Mouse (Mus musculus): ENCODE measurements around the gene Klk9. TPM values are rescaled to one million over a fixed set of nuclear protein-coding genes. Genes with fewer than 3 reads are reported as not detected.

Klk9 gene
- polyA plus RNA-seq, 1 experiment from 2014 or later, result not detected

DNA sequence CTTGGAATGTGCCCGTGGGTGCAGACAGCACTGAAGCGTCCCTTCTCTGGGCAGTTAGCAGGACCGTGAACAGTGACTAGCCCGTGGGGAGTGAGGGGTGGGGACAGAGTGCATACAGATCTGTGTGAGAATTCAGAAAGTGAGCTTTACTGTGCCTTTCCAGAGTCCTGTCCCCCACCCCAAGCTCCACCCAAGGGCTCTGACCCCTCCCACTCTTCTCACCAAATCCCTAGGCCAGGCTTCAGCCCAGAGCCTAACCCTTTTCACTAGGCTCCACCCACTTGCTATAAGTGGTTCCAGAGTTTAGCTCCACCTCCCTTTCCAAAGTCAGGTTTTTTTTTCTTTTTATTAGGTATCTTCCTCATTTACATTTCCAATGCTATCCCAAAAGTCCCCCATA, 52.1 kb downstream of the Klk9 start:
- H3K9ac ChIP-seq (ENCODE audit: low read length), result no peak overlapping the region
- ATAC-seq (no peak), DNase-seq (ENCODE audit: low spot score) (no peak)
- no peaks in the 10 kb centered on the region for H3K4me1 ChIP-seq (ENCODE audit: control insufficient read depth, insufficient read depth, low read length)
- WGBS, result 93% methylated on average over 4 of the region's 4 CpGs
- no peaks in the 10 kb centered on the region for H3K27me3 ChIP-seq (replicated peaks; ENCODE audit: control insufficient read depth, insufficient read depth, low read length)
- no peaks in the 10 kb centered on the region for H3K36me3 ChIP-seq (ENCODE audit: control insufficient read depth, insufficient read depth, low read length)
- H3K4me2 ChIP-seq (ENCODE audit: low read length), result no peak overlapping the region
- H3K4me3 ChIP-seq (ENCODE audit: low read depth, low read length), result no peak overlapping the region
- no peaks in the 10 kb centered on the region for H3K9me3 ChIP-seq (replicated peaks; ENCODE audit: control insufficient read depth, low read length)
- no peak overlapping the region for H3K27ac ChIP-seq (ENCODE audit: low read depth, low read length)

Other genes starting within 250 kb of the Klk9 start
- 0.61 and 1.2 TPM in 2 replicates for gene Cd33, start 247.5 kb upstream of the Klk9 start, polyA plus RNA-seq (2014; fragmentation: Nextera tagmentation; extraction: Ambion mirVana)
- gene Zfp658, start 229.6 kb upstream of the Klk9 start, polyA plus RNA-seq (2014; fragmentation: Nextera tagmentation; extraction: Ambion mirVana), result 7.6 and 9.0 TPM in 2 replicates
- 18.8 and 21.5 TPM in 2 replicates for gene Zfp719, start 212.3 kb upstream of the Klk9 start, polyA plus RNA-seq (2014; fragmentation: Nextera tagmentation; extraction: Ambion mirVana)
- 0.47 and 0.53 TPM in 2 replicates for gene Zfp819, start 184.7 kb upstream of the Klk9 start, polyA plus RNA-seq (2014; fragmentation: Nextera tagmentation; extraction: Ambion mirVana)
- not detected in 2 replicates for gene Ceacam18, start 157.2 kb upstream of the Klk9 start, polyA plus RNA-seq (2014; fragmentation: Nextera tagmentation; extraction: Ambion mirVana)
- gene Siglece, start 131.7 kb upstream of the Klk9 start, polyA plus RNA-seq (2014; fragmentation: Nextera tagmentation; extraction: Ambion mirVana), result 0.19 and 0.42 TPM in 2 replicates
- gene Ctu1, start 119.9 kb upstream of the Klk9 start, polyA plus RNA-seq (2014; fragmentation: Nextera tagmentation; extraction: Ambion mirVana), result 18.9 and 20.6 TPM in 2 replicates
- gene Klk14, start 101.5 kb upstream of the Klk9 start, polyA plus RNA-seq (2014; fragmentation: Nextera tagmentation; extraction: Ambion mirVana), result not detected in 2 replicates
- gene Klk13, start 79.3 kb upstream of the Klk9 start, polyA plus RNA-seq (2014; fragmentation: Nextera tagmentation; extraction: Ambion mirVana), result not detected in 2 replicates
- 0.19 TPM in 1 of 2 replicates, not detected in the other for gene Klk12, start 23.0 kb upstream of the Klk9 start, polyA plus RNA-seq (2014; fragmentation: Nextera tagmentation; extraction: Ambion mirVana)
- not detected in 2 replicates for gene Klk11, start 17.3 kb upstream of the Klk9 start, polyA plus RNA-seq (2014; fragmentation: Nextera tagmentation; extraction: Ambion mirVana)
- 0.13 TPM in 1 of 2 replicates, not detected in the other for gene Klk10, start 10.9 kb upstream of the Klk9 start, polyA plus RNA-seq (2014; fragmentation: Nextera tagmentation; extraction: Ambion mirVana)
- gene Klk8, start 5.7 kb downstream of the Klk9 start, polyA plus RNA-seq (2014; fragmentation: Nextera tagmentation; extraction: Ambion mirVana), result 7.1 and 9.6 TPM in 2 replicates
- not detected in 2 replicates for gene Klk7, start 19.4 kb downstream of the Klk9 start, polyA plus RNA-seq (2014; fragmentation: Nextera tagmentation; extraction: Ambion mirVana)
- not detected in 2 replicates for gene Klk6, start 32.6 kb downstream of the Klk9 start, polyA plus RNA-seq (2014; fragmentation: Nextera tagmentation; extraction: Ambion mirVana)
- gene Klk5, start 50.1 kb downstream of the Klk9 start, polyA plus RNA-seq (2014; fragmentation: Nextera tagmentation; extraction: Ambion mirVana), result not detected in 2 replicates
- 0.69 and 0.86 TPM in 2 replicates for gene Klk4, start 89.3 kb downstream of the Klk9 start, polyA plus RNA-seq (2014; fragmentation: Nextera tagmentation; extraction: Ambion mirVana)
- gene Klk15, start 141.8 kb downstream of the Klk9 start, polyA plus RNA-seq (2014; fragmentation: Nextera tagmentation; extraction: Ambion mirVana), result not detected in 2 replicates
- not detected in 2 replicates for gene Klk1b8, start 158.8 kb downstream of the Klk9 start, polyA plus RNA-seq (2014; fragmentation: Nextera tagmentation; extraction: Ambion mirVana)
- not detected in 2 replicates for gene Klk1b1, start 174.9 kb downstream of the Klk9 start, polyA plus RNA-seq (2014; fragmentation: Nextera tagmentation; extraction: Ambion mirVana)
- gene Klk1b9, start 184.2 kb downstream of the Klk9 start, polyA plus RNA-seq (2014; fragmentation: Nextera tagmentation; extraction: Ambion mirVana), result not detected in 2 replicates
- gene Klk1b11, start 204.0 kb downstream of the Klk9 start, polyA plus RNA-seq (2014; fragmentation: Nextera tagmentation; extraction: Ambion mirVana), result not detected in 2 replicates
- gene Klk1b26, start 220.3 kb downstream of the Klk9 start, polyA plus RNA-seq (2014; fragmentation: Nextera tagmentation; extraction: Ambion mirVana), result not detected in 2 replicates

Data from forebrain, embryonic 14.5 days (tissue).